Mouse (Mus musculus) left cerebral cortex, adult 8-10 months (tissue): ENCODE measurements at regions not wholly inside any gene's neighbourhood (a gene's known extent, or its start where the extent isn't known, plus 50 kb on each side); places are given as distances from the start of the nearest gene placed in this dataset.
"Not testable (repeated sequence)": the region's sequence is repeated elsewhere in the genome, so short reads cannot be mapped to it uniquely, and the experiment has no call there.

Experiments
- DNase-seq, 2 experiments: peaks; one replicate each; pipeline ENCODE4 v3.0.0; 2022; ENCODE audit warnings: low spot score in 2 of 2

DNA sequence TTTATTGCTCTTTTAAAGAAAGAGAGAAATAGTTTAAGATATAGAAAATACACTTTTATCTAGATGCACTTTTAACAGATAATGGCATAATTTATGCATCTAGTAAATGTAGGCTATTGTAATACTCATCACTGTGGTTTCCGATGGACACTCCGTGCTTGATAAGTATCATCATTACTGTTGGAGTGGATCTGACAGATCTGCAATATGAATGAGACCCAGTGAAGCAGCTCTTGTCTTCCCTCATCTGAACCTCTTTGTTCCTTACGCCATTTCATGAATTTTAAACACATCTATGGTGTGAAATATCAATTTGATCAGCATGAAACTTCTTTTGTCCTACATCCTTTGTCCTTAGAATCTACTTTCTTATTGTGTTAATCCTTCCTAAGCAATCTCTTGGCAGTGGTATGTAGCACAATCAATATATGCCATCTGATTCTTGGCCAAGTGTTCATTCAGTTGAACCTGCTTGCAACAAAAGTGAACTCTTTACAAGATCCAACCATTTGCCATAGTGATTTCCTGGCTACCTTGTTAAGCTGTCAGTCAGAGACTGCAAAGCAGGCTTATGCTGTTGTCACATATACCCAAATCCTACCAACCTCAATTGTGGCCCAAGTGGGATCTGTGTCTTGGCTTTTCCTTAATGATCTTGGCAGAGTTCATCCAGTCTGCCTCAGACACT lies 452.0 kb upstream of the Dab2 start:
- no peak for DNase-seq

DNA sequence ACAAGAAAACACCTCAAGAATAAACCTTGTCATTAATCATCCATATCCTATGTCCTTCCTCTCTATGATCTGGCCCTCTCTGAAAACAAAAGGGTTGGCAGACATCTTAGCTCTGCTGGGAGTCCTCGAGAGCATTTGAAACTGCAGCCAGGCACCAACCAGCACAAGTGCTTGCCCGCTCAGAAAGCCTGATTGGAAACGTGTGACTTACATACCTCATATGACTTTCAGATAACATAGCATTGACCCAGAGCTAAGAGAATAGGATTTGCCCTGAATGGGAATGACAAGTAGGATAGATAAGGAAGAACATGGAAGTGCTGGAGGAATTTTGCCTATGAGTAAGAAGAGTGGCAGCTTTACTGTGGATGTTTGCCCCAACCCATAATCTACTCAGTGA lies 447.1 kb upstream of the Dab2 start:
- no peak for DNase-seq

DNA sequence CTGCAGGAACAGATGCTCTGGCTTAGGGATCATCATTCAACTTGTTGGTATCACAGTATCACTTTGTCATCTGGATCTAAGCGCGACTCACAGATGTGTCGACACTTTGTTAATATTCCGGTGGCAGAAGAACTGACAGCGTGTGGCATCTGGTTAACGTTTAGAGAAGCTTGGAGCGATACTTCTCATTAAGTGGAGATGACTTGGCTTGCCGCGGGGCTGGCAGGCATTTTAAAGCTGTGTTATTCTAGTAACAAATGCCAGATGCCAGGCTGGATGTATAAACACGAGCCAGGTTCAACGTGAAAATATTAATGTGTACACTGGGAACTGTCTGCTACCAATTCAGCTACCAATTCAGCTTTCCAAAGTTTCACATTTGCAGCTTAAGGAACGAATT lies 430.3 kb upstream of the Dab2 start:
- no peak for DNase-seq

DNA sequence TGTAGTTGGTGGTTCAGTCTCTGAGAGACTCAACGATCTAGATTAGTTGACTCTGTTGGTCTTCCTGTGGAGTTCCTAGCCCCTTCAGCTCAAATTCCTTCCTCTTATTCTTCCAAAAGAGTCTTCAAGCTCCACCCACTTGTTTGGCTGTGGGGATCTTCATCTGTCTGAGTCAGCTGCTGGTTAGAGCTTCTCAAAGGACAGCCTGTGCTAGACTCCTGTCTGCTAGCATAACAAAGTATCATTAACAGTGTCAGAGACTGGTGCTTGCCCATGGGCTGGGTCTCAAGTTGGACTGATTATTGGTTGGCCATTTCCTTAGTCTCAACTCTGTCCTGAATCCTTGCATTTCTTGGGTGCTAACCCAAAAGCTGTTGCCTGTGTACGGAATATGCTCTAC lies 429.7 kb upstream of the Dab2 start:
- no peak for DNase-seq

DNA sequence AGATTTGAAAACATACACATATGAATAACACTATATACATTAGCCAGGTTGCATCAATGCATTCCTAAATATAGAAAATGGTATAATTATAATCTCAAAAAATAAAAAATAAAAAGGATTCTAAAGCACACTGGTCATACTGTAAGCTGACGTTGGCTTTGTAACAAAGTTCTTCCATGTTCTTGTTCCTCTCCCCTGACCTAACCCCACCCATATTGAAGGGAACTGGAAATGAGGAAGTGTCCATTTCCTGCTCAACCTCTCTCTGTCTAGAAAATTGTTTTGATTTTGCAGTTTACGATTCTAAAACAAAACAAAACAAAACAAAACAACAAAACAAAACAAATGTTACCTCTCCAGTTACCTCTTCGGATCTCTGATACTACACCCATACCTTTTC lies 427.5 kb upstream of the Dab2 start:
- DNase-seq: no peak

DNA sequence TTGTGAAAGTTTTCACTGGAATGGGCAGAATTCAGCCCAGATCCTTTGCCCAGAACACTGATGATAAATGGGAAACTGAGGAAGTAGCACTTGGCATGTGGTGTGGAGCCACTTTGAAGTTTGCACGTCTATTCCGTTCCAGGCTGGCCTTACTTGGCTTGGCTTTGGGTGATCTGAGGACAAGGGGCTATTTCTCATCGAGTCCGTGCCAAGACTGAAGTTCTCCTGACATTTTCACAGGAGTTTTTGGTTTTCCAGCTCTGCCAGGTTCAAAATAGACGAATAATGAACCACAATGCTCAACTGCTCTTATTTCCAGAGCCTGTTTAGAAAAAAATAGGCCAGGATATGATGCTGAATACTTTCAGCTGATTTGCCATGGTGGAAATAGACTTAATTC lies 421.8 kb upstream of the Dab2 start:
- no peak for DNase-seq

DNA sequence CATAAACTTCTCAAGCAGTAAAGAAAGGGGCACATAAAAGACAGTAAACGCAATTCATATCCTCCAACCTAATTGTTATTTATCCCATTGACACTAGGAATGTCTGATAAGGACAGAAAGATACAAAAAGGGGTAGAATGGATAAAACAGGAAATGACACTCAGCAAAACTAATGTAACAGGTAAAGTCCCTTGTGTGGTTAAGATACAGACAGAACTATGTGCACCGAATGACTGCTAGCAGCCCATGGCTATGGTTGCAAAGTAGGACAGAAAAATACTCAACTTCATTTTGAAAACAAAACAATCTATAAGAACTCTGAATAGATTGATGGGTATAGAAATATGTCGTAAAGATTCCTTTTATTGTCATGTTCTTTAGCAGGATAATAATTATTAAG lies 408.4 kb upstream of the Dab2 start:
- DNase-seq: no peak

DNA sequence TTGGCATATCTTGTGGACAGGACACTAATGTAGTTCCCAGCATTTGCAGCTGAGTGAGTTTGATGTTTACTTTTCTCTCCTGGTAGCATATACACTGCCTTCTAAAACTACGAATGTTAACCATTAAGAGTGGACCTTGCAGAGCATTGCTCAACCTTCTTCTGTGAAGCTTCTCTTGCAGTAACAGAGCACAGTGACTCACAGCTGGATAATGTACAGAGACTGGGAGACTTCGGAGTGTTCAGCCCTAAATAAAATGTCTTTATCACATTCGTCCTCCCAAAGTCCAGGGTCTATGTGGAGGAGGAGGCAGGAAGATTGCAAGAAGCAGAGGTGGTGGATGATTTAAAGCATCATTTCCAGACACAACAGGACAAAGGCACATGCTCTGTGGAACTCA lies 407.6 kb upstream of the Dab2 start:
- DNase-seq: no peak

DNA sequence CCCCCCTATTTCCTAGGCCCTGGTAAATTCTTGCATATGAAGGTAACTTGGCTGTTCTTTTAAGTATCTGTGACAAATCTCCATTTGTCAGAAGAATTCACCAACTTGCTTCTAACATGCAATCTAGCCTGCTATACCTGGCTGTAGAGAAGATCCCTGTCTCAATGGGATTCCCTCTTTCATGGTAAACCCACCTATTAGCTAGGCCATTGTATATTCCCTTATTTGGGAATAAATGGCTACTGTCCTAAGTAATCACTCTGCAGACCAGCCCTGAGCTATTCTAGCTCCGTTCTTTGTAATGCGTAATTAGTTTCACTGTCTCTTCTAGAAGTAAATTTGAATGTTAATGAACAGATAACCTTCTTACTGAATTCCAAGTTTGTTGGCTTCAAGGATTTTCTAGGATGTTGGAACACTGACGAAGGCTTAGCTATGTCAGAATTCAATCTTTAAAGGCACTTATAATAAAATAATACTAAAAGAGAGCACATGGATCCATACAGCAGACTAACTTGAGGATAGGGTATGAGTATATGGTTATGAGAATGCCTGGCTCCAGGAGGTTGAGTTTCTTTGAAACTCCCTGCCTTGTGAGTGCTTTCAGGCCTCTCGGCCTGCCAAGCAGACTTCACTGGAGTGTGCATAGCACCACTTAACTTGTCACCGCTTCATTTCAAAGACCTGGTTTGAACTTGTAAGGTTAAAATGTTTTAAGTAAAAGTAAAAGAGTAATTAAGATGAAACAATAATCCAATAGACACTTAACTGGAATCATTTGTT lies 403.7 kb upstream of the Dab2 start:
- DNase-seq: not testable (repeated sequence)

DNA sequence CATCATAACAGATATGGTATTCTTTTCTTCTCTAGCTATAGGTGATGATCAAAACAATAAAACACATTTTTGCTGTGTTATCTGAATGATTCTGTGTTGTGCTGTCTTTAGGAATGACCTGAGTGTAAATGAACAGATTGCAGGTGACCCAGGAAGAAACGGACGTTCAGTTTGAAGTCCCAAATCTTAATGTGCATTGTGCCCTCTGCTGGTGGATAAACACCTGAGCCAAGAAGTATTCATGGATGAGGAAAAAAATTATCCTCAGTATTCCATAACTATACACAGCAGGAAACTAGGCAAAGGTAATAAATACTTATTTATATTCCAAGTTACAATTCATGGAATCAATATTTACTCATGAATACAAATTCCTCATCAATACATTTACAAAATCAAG lies 384.3 kb upstream of the Dab2 start:
- DNase-seq: no peak

DNA sequence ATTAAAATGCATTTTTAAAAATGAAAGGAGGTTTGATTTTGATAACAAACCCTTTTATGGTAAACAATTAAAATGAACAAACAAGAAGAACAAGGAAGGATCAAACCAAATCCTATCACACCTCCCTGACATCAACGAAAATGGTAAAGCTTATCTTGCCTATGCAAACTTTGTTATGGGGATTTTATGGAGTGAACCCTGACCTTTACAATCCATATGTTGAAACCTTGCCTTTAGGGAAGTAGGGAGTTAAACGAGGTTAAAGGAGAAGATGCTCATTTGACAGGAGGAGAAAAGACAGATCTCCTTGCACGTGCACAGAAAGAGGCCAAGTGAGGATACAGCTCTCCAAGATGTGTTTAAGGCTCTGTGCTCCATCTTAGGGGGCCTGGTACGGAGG lies 379.5 kb upstream of the Dab2 start:
- DNase-seq: no peak

DNA sequence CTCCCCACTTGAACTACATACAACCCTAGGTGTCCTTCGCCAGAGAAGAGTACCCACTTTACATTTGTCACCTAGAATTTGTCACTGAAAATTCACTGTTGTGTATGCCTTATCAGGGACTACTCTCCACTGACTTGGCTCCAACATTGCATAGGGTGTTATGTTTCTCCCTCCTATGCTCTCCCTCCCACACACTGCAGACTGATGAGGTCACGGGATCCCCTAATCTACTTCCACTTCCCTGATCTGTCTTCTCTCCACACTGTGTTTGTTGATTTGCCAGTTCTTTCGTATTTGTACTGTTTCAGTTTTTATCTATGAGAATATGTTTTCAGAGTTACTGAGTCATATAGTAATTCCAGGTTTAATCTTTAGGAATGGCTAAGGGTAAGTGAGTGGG lies 371.8 kb upstream of the Dab2 start:
- DNase-seq: no peak

DNA sequence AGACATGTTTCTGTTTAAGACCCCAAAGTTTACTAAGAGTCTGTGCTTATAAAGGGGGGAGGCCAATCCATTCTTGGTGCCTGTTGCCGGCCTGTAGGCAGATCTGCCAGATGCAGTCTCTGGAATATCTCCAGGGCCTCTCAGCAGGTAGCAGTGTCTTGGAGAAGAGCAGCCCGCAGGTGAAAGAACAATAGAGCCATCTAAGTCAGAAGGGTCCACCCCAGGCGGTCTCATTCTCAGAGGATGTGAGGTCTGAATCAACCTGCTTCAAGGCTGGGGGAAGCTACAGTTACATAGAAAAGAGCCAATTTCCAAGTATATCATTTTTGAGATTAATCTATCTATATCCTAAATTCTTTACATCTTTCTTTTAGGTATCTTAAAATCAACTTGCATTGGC lies 366.0 kb upstream of the Dab2 start:
- no peak for DNase-seq

DNA sequence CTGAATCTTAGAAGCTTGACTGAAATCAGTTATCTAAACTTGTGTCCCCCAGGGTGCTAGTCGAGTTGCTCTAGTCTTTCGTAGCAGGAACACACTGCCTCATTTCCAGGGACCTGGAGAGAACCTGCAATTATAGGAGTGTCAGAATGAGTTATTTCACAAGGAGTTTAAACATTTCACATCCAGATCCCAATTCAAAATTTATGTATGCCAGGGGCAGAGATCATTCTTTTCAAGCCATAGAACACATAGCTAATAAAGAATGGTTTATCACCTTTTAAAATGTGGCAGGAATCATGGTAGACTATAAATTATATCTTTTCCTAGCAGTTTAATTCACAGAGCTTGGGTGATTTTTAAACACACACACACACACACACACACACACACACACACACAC lies 358.6 kb upstream of the Dab2 start:
- no peak for DNase-seq

DNA sequence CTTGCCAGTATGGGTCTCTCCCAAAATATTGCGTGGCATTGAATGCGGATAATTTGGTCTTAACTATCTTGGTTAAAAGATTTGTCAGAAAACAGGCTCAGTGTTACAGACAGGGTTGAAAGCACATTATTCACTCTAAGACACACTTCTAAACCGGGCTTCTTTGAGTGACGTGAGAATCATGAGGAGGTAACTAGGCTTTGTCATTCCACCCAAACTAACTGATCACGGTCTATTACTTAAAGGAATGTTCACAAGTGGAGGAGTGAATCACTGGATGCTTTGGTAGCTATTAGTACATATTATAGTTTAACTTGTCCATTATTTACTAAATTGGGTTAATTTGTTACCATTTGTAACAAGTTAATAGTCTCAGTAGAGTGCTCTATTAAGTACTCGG lies 352.9 kb upstream of the Dab2 start:
- no peak for DNase-seq

DNA sequence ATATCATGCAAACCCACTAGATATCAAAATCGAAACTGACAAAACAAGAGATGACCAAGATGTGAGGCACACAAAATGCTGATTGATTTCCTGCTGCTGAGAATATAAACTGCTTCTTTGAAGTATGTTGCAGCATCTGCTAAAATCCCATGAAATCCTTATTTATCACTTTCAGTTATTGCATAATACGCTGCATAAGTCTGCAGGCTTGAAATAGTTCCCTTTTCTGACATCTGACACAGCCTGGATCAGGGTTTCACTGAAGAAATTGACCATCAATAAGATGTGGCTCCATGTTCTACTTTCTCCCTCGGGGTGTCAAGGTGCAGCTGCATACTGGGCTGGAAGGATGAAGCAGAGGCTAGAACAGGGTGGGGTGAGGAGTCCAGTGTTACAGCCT lies 348.7 kb upstream of the Dab2 start:
- no peak for DNase-seq

DNA sequence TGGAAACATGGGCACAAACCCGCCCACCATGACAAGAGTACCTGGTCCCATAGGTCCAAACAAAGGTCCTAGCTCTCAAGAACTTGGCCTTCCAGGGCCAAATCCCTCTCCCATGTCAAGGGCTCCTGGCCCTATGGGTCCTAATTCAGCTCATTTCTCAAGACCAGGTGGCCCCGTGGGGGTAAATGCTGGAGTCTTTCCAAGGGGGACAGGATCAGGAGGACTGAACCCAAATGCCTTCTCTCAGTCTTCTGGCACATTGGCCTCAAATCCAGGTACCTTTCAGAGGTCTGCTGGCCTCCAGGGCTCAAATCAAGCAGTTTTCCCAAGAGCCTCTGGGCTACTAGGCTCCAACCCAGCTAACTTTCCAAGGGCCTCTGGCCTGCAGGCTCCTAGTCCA lies 347.9 kb upstream of the Dab2 start:
- DNase-seq: not testable (repeated sequence)

DNA sequence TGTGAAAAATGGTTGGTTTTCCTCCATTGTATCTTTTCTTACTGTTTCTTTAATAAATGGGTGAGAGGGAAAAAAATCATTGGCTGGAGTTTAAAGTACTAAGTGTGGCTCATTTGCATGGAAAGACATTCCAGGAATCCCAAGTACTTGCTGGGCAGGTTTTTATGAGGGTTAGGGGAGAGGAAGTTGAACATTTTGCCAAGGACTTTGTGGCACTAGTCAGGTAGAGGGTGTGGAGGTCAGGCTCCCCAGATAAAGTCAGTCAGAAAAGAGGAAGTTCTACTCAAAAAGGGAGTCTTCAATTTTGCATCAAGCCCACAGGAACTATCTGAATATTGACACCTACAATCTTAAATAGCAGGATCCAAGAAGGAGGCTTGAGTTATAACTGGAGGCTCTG lies 346.5 kb upstream of the Dab2 start:
- DNase-seq: no peak

DNA sequence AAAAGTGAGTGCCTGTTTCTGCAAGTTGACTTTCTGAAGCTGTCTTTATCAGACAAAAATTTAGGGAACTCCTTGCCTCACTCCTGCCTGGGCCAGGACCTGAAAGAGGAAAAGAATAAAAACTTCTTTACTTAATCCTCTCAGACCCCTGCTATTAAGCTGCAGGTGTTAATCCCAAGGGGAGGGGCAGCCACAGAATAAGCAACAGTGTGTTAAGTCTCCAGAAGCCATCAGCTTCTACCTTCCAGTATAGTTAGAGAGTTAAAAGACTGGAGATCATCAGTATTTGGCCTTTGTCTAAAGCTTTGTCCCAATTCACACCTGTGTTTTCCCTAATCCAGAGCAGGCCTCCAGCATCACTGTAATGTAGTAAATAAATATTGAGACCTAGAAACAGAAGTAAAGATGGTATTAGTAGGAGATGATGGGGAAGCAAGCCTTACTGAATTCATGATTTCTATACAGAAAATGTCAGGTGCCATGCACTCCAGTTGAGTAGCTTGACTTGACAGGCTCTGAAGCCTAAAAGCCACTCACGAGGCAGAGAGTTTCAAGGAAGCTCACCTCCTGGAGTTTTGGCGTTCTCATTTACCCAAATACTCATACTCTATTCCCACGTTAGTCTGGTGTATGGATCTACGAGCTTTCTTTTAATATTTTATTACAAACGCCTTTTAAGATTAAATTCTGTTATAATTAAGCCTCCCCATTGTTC lies 308.1 kb upstream of the Dab2 start:
- no peak for DNase-seq

DNA sequence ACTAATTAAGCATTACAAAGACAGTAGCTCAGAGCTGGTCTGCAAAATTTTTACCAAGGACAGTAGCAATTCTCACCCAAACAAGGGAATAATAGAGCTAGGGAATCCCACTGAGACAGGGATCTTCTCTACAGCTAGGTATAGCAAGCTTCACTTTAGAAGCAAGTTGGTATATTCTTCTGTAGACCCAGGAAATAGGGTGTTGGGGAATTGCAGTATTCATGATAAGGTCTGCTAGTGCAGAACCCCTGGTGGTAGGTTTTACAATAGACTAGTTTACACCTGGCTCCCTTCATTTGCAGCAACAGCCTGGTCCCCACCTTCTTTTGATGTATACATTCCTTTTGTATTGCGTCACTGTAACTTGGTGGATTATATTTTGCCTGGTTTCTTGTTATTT lies 307.4 kb upstream of the Dab2 start:
- not testable (repeated sequence) for DNase-seq

DNA sequence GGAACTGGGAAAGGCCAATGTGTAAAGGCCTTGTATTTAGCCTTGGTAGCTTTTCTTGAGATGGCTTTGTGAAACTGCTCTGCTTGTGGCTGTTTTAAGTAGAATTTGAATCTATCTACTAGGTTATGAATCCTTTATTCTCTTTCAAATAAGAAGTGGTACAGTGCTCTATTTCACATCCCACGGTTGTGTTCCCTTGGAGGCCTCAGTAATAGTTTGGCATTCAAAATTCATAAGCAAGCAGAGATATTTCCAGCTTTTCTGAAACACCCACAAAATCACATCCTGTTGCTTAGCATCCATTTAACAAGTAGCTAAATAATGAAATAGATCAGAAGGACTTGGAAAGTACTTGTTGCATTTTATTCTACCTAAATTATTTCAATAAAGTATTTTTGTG lies 298.8 kb upstream of the Dab2 start:
- no peak for DNase-seq

DNA sequence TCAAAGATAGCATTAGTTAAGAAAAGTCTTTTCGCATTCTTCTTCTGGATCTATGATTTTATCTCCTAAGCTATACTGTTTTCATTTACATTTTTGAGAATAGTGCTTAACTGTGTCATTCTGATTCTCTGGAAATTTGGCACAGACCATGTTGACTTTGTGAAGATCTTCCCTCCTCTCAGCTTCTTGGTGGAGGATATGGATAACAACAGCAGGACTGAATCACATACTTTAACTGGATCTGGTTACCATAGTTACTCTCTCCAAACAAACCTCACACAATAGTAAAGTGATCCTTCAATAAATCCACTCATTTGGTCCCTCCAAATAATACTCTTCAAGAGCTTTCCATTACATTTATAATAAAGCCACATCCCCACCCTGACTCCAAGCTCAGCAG lies 298.2 kb upstream of the Dab2 start:
- no peak for DNase-seq

DNA sequence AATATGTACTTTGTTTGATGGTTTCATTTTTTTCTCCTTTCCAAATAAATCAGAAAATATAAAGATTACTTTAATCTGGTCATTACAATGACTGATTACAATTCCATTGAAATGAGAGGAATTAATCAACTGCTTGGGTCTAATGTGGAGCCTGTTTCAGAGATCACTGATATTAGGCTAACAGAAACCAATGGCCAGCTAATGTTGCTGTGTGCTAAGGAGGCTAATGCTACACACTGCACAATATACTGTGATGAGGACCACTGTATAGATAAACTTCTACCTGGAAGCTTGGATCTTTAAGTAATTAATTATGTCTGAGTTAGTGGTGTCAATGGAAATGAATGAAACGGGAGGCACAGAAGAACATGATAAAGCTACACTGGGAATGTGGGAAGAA lies 284.6 kb upstream of the Dab2 start:
- DNase-seq: no peak
